Mouse (Mus musculus): ENCODE data around the gene Slc4a3.

Slc4a3 gene

GRCm38 (mm10) chr1:75595930-75596329, 49.9 kb downstream of the Slc4a3 start:
- no peak for DNase-seq (ENCODE audit: low spot score)

GRCm38 (mm10) chr1:75596906-75597305, 50.8 kb downstream of the Slc4a3 start:
- no peak for DNase-seq (ENCODE audit: low spot score)

DNA sequence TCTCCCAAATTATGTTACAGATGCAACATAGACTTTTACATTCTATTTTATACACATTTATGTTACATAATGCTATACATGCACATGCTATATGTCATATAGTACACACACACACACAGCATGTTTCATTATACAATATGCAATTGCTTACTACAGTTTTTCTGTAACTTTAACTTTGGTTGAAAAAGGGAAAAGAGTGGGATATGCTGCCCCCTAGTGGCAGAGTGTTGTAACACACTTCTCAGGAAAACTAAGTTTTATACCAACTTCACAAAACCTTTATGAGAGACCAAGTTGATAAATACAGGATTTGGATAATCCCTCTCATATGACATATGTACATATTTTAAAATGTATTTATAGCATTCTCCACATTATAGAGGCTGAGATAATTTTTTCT, 51.6 kb downstream of the Slc4a3 start:
- peak; percentile 60 for DNase-seq (ENCODE audit: low spot score)

DNA sequence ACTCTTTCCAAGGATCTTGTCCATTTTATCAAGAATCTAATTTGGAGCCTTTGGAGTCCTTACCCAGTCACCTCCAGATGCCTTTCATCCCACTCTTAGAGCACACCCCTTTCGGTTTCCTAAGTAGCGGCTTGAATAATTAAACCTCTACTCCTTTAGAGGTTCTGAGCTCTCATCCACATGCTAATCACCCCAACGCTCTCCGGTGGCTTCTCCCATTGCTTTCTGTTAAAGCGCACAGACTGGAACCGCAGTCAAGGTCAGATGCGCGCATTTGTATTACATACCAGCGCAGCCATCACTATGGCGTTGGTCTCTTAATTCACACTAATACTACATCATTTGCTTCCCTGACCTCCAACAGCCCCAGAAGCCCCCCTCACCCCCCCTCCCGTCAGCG, 55.7 kb downstream of the Slc4a3 start:
- DNase-seq (ENCODE audit: low spot score), result no peak

DNA sequence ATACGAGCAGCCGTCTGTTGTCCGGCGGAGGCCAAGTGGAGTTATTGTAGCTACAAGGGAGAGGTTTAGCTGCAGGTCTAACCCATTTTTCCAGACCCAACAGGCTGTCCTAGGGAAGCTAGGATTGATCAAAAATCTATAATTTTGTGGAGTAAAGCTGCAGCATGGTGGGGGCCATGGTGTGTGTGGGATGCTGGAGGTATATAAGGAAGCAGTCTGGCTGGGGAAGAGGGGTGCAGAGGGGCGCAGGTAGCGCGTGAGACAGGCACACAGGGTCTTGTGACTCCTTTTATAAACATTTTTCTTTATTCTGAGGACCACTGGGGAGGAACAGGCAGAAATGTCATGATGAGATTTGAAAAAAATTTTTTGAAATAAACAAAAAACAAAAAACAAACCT, 57.5 kb downstream of the Slc4a3 start:
- no peak for DNase-seq (ENCODE audit: low spot score)

DNA sequence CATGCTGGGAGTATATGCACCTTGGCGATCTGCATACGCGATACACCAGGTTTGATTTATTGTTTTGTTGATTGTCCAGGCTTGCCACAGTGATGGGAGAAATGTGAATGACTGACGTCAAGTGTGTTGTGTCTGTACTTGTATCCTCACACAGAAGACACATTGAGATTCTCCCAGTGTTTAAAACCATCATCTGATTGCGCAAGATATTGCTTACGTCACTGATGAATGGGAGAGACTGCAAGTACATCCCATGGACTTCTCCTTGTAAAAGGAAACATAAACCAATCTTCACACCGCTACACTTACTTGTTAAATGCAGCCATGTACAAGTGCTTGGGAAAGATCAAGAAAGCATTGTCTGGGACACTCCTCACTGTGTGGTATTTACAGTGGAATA, 62.2 kb downstream of the Slc4a3 start:
- no peak for DNase-seq (ENCODE audit: low spot score)

- DNase-seq (ENCODE audit: low spot score), result no peak
Measured at GRCm38 (mm10) chr1:75608625-75609263, 62.7 kb downstream of the Slc4a3 start.

DNA sequence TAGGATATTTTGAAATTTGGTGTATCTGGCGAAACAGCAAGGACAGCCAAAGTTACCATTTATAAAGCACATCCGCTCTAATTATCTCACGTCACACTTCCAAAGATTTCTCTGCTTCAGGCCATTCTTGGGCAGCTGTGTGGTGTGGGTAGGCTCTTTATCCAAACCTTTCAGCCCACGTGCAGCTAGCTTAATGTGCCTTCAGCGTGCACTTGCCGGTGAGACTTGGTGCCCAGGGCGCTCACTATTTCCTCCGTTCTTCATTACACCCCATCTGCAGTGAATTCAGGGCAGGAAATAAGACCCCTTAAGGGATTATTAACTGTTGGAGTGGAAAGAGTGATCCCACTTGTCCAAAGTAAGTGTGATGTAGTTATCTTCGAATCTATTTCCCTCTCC, 63.2 kb downstream of the Slc4a3 start:
- no peak for DNase-seq (ENCODE audit: low spot score)

DNA sequence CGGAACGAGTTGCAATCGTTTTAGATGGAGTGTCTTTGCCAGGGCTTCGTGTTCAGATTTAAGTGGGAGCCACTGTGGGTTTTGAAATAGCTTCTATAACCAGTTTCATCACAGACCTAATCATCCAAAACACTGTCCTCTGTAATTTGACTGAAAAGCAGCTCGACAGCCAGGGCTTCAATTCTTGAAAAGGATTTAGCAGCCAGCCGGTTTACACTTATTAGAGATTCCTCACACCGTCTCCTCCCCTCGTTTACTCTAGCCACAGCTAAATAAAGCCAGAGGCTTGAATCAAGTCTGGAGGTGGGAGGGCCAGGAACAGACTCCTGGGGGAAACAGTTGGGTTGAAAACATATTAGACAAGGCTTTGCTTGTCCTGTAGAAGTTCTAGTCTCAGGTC, 64.5 kb downstream of the Slc4a3 start:
- no peak for DNase-seq (ENCODE audit: low spot score)

All from embryo, embryonic 10 days (tissue).